Mouse (Mus musculus) myocyte (in vitro differentiated cells): ENCODE measurements at regions not wholly inside any gene's neighbourhood (a gene's known extent, or its start where the extent isn't known, plus 50 kb on each side); places are given as distances from the start of the nearest gene placed in this dataset.

Source experiments
- H3K27me3 ChIP-seq: one replicate; pipeline ENCODE4 v1.6.1; 2011; ENCODE audit not compliant: control insufficient read depth, insufficient read depth, insufficient read length
- H3K36me3 ChIP-seq: one replicate; pipeline ENCODE4 v1.6.1; 2011; ENCODE audit not compliant: control insufficient read depth, insufficient read depth
- H3K4me2 ChIP-seq: one replicate; pipeline ENCODE4 v1.6.1; 2011; ENCODE audit warnings: low read depth, control low read depth
- H3K4me3 ChIP-seq: one replicate; pipeline ENCODE4 v1.5.1; 2011; ENCODE audit warnings: mild to moderate bottlenecking, control low read depth, moderate library complexity
- H3K79me2 ChIP-seq: one replicate; pipeline ENCODE4 v1.6.1; 2011; ENCODE audit not compliant: control insufficient read depth, insufficient read depth
- H3ac ChIP-seq: one replicate; pipeline ENCODE4 v1.6.1; 2011; ENCODE audit not compliant: control insufficient read depth, insufficient read length
- CEBPB ChIP-seq: IDR thresholded peaks from 2 replicates; pipeline ENCODE4 v1.6.1; 2011; ENCODE audit warnings: mild to moderate bottlenecking, moderate library complexity; ENCODE audit not compliant: poor library complexity, insufficient read depth, severe bottlenecking
- E2F4 ChIP-seq: IDR thresholded peaks from one replicate; pipeline ENCODE4 v1.6.1; 2011; ENCODE audit warnings: mild to moderate bottlenecking, control low read depth, moderate library complexity; ENCODE audit not compliant: insufficient read depth
- MAX ChIP-seq: IDR thresholded peaks from one replicate; pipeline ENCODE4 v1.6.1; 2011; ENCODE audit warnings: low read depth, mild to moderate bottlenecking, control low read depth
- MYOD1 ChIP-seq, 3 experiments: IDR thresholded peaks; one replicate each; pipeline ENCODE4 v1.6.1; 2011; ENCODE audit warnings: control low read depth in 2 of 3, low read depth in 2 of 3, mild to moderate bottlenecking in 2 of 3, moderate library complexity in 1 of 3; ENCODE audit not compliant: insufficient read length in 2 of 3, control insufficient read depth in 1 of 3
- MYOG ChIP-seq, 3 experiments: IDR thresholded peaks; one replicate each; pipeline ENCODE4 v1.6.1; 2011; ENCODE audit warnings: control low read depth in 2 of 3, low read depth in 2 of 3, mild to moderate bottlenecking in 2 of 3; ENCODE audit not compliant: insufficient read length in 2 of 3, control insufficient read depth in 1 of 3, insufficient read depth in 1 of 3
- POLR2A ChIP-seq: IDR thresholded peaks from one replicate; pipeline ENCODE4 v1.6.1; 2011; ENCODE audit warnings: low read depth, mild to moderate bottlenecking, control low read depth, moderate library complexity; ENCODE audit not compliant: insufficient read length
- POLR2AphosphoS2 ChIP-seq: IDR thresholded peaks from one replicate; pipeline ENCODE4 v1.6.1; 2011; ENCODE audit warnings: low read depth, control low read depth; ENCODE audit not compliant: insufficient read length
- REST ChIP-seq: IDR thresholded peaks from one replicate; pipeline ENCODE4 v1.6.1; 2011; ENCODE audit warnings: mild to moderate bottlenecking, control low read depth, moderate library complexity; ENCODE audit not compliant: insufficient read depth, insufficient read length
- SRF ChIP-seq: IDR thresholded peaks from one replicate; pipeline ENCODE4 v1.6.1; 2011; ENCODE audit warnings: low read depth; ENCODE audit not compliant: control insufficient read depth, insufficient read length
- TCF12 ChIP-seq: IDR thresholded peaks from one replicate; pipeline ENCODE4 v1.6.1; 2011; ENCODE audit warnings: mild to moderate bottlenecking, control low read depth; ENCODE audit not compliant: poor library complexity, insufficient read depth, severe bottlenecking
- TCF3 ChIP-seq: IDR thresholded peaks from one replicate; pipeline ENCODE4 v1.6.1; 2011; ENCODE audit warnings: low read depth, control low read depth; ENCODE audit not compliant: insufficient read length
- USF1 ChIP-seq: IDR thresholded peaks from one replicate; pipeline ENCODE4 v1.6.1; 2011; ENCODE audit warnings: low read depth, mild to moderate bottlenecking, control low read depth, moderate library complexity

- no peak overlapping the region for H3ac ChIP-seq
- H3K79me2 ChIP-seq, result no peaks in the 10 kb centered on the region
- no peaks in the 10 kb centered on the region for H3K36me3 ChIP-seq
- no peak overlapping the region for H3K4me2 ChIP-seq
- no peaks in the 10 kb centered on the region for H3K27me3 ChIP-seq
- no peak for TF ChIP-seq MYOG (IDR thresholded peaks at IDR 0.05; ENCODE audit: control insufficient read depth in 1 of 3, insufficient read depth in 1 of 3, insufficient read length in 2 of 3, low read depth in 2 of 3)
- no peak for TF ChIP-seq USF1
- no peak for TF ChIP-seq MYOD1 (IDR thresholded peaks at IDR 0.05; ENCODE audit: control insufficient read depth in 1 of 3, insufficient read length in 2 of 3, low read depth in 2 of 3)
- TF ChIP-seq REST, result no peak
- no peak for TF ChIP-seq E2F4
- TF ChIP-seq TCF12, result no peak
- no peak for TF ChIP-seq CEBPB
- TF ChIP-seq TCF3, result no peak
- no peak for TF ChIP-seq MAX
- TF ChIP-seq POLR2A, result no peak
- no peak for TF ChIP-seq SRF
- no peak for TF ChIP-seq POLR2AphosphoS2
- no peak overlapping the region for H3K4me3 ChIP-seq
Observed at GRCm38 (mm10) chr4:72381116-72381515, 180.4 kb upstream of the Tle1 start.

- no peaks in the 10 kb centered on the region for H3K36me3 ChIP-seq
- no peak overlapping the region for H3K4me3 ChIP-seq
- H3K79me2 ChIP-seq, result no peaks in the 10 kb centered on the region
- H3K4me2 ChIP-seq, result no peak overlapping the region
- H3ac ChIP-seq, result no peak overlapping the region
- TF ChIP-seq USF1 (peak; percentile 61), REST (no peak)
- no peaks in the 10 kb centered on the region for H3K27me3 ChIP-seq
Observed at GRCm38 (mm10) chr4:72379515-72379914, 178.8 kb upstream of the Tle1 start.

GRCm38 (mm10) chr4:72379011-72379410, 178.3 kb upstream of the Tle1 start:
- no peak overlapping the region for H3K4me3 ChIP-seq
- no peak overlapping the region for H3ac ChIP-seq
- TF ChIP-seq MYOG (IDR thresholded peaks at IDR 0.05; ENCODE audit: control insufficient read depth in 1 of 3, insufficient read depth in 1 of 3, insufficient read length in 2 of 3, low read depth in 2 of 3) (no peak), MAX (no peak), USF1 (no peak), REST (no peak), SRF (no peak), E2F4 (no peak), POLR2A (no peak), POLR2AphosphoS2 (no peak), TCF12 (no peak), TCF3 (no peak), MYOD1 (IDR thresholded peaks at IDR 0.05; ENCODE audit: control insufficient read depth in 1 of 3, insufficient read length in 2 of 3, low read depth in 2 of 3) (no peak), CEBPB (no peak)
- no peak overlapping the region for H3K4me2 ChIP-seq
- no peaks in the 10 kb centered on the region for H3K27me3 ChIP-seq
- no peaks in the 10 kb centered on the region for H3K79me2 ChIP-seq
- H3K36me3 ChIP-seq, result no peaks in the 10 kb centered on the region

GRCm38 (mm10) chr4:72377520-72377919, 176.8 kb upstream of the Tle1 start:
- no peak overlapping the region for H3K4me2 ChIP-seq
- no peak overlapping the region for H3ac ChIP-seq
- no peaks in the 10 kb centered on the region for H3K27me3 ChIP-seq
- no peak overlapping the region for H3K4me3 ChIP-seq
- TF ChIP-seq CEBPB (no peak), MYOG (IDR thresholded peaks at IDR 0.05; ENCODE audit: control insufficient read depth in 1 of 3, insufficient read depth in 1 of 3, insufficient read length in 2 of 3, low read depth in 2 of 3) (no peak), POLR2A (no peak)
- H3K79me2 ChIP-seq, result no peaks in the 10 kb centered on the region
- H3K36me3 ChIP-seq, result no peaks in the 10 kb centered on the region

- no peak overlapping the region for H3K4me3 ChIP-seq
- H3K36me3 ChIP-seq, result no peaks in the 10 kb centered on the region
- TF ChIP-seq MYOD1 (IDR thresholded peaks at IDR 0.05; ENCODE audit: control insufficient read depth in 1 of 3, insufficient read length in 2 of 3, low read depth in 2 of 3), result no peak
- TF ChIP-seq TCF12, result no peak
- no peak for TF ChIP-seq E2F4
- TF ChIP-seq REST, result no peak
- no peak for TF ChIP-seq USF1
- TF ChIP-seq TCF3, result no peak
- no peak for TF ChIP-seq MAX
- TF ChIP-seq MYOG (IDR thresholded peaks at IDR 0.05; ENCODE audit: control insufficient read depth in 1 of 3, insufficient read depth in 1 of 3, insufficient read length in 2 of 3, low read depth in 2 of 3), result no peak
- H3K79me2 ChIP-seq, result no peaks in the 10 kb centered on the region
- H3ac ChIP-seq, result no peak overlapping the region
- no peaks in the 10 kb centered on the region for H3K27me3 ChIP-seq
- H3K4me2 ChIP-seq, result no peak overlapping the region
Observed at GRCm38 (mm10) chr4:72351985-72352384, 151.3 kb upstream of the Tle1 start.

GRCm38 (mm10) chr4:72331882-72332281, 131.2 kb upstream of the Tle1 start:
- no peak for TF ChIP-seq REST
- no peak for TF ChIP-seq MYOG (IDR thresholded peaks at IDR 0.05; ENCODE audit: control insufficient read depth in 1 of 3, insufficient read depth in 1 of 3, insufficient read length in 2 of 3, low read depth in 2 of 3)
- no peak for TF ChIP-seq MAX
- no peak for TF ChIP-seq E2F4
- no peak for TF ChIP-seq USF1
- TF ChIP-seq SRF, result no peak
- TF ChIP-seq POLR2A, result no peak
- no peak for TF ChIP-seq CEBPB
- no peak for TF ChIP-seq MYOD1 (IDR thresholded peaks at IDR 0.05; ENCODE audit: control insufficient read depth in 1 of 3, insufficient read length in 2 of 3, low read depth in 2 of 3)
- no peak for TF ChIP-seq TCF12
- no peak for TF ChIP-seq TCF3
- no peak for TF ChIP-seq POLR2AphosphoS2
- H3K36me3 ChIP-seq, result no peaks in the 10 kb centered on the region

More at GRCm38 (mm10) chr4:72331882-72332281, 131.2 kb upstream of the Tle1 start:
- no peaks in the 10 kb centered on the region for H3K79me2 ChIP-seq
- H3ac ChIP-seq, result no peak overlapping the region
- H3K4me2 ChIP-seq, result no peak overlapping the region
- H3K4me3 ChIP-seq, result no peak overlapping the region
- H3K27me3 ChIP-seq, result no peaks in the 10 kb centered on the region
